Mouse (Mus musculus) erythroblast, embryonic 14.5 days (primary cell): ENCODE measurements around the gene Col17a1. TPM values are rescaled to one million over a fixed set of nuclear protein-coding genes. Genes with fewer than 3 reads are reported as not detected.

ENCODE experiments used
- H3K27me3 ChIP-seq: 2 replicates; pipeline ENCODE4 v1.6.1; 2012; ENCODE audit warnings: inconsistent platforms; ENCODE audit not compliant: control insufficient read depth
- H3K36me3 ChIP-seq: 2 replicates; pipeline ENCODE4 v1.6.1; 2012; ENCODE audit warnings: mild to moderate bottlenecking, inconsistent platforms; ENCODE audit not compliant: control insufficient read depth
- H3K4me1 ChIP-seq: 2 replicates; pipeline ENCODE4 v1.6.1; 2012; ENCODE audit warnings: inconsistent platforms; ENCODE audit not compliant: control insufficient read depth
- H3K4me3 ChIP-seq: replicated peaks from 2 replicates; pipeline ENCODE3; 2012; ENCODE audit warnings: moderate library complexity, mild to moderate bottlenecking, inconsistent platforms
- H3K9me3 ChIP-seq: 2 replicates; pipeline ENCODE4 v1.6.1; 2012; ENCODE audit warnings: low read length, inconsistent platforms, mixed read lengths; ENCODE audit not compliant: control insufficient read depth
- GATA1 ChIP-seq: IDR thresholded peaks from 2 replicates; pipeline ENCODE4 v1.6.1; 2012; ENCODE audit warnings: low read length, inconsistent platforms, mixed read lengths
- TAL1 ChIP-seq: IDR thresholded peaks from 3 replicates; pipeline ENCODE4 v1.6.1; 2012; ENCODE audit warnings: low read length, inconsistent platforms, mixed read lengths
- polyA plus RNA-seq: library from polyadenylated mRNA; stranded (reverse); fragments of >175 nt; gene quantifications from 2 replicates; pipeline ENCODE4 v1.2.3, GENCODE M21; 2012

Col17a1 gene
- polyA plus RNA-seq, 1 experiment, result not detected

DNA sequence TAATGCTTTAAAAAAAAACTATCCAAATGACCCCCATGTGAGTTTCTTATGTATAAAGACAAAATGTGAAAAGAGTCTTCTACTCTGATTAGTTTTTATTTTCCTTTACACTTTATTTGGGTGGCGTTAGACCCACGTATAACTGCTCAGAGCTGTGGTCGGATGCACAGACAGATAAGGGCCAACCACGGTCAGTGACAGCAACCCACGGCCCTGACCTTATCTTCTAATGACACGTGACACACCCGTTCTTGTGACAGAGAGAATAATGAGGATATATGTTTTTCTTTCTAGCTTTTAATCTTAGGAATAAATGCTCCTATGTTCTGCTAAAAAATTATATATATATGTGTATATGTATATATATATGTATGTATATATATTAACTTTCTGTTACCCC lies 2.3 kb downstream of the Col17a1 start:
- TF ChIP-seq TAL1, result no peak
- no peak for TF ChIP-seq GATA1
- Histone ChIP-seq H3K4me1 (peaks cover 7% of the 10 kb centered on the region), H3K36me3 (no peaks in the 10 kb centered on the region), H3K9me3 (no peaks in the 10 kb centered on the region), H3K27me3 (no peaks in the 10 kb centered on the region), H3K4me3 (no peak overlapping the region)

GRCm38 (mm10) chr19:47678675-47679074 lies 13.2 kb downstream of the Col17a1 start:
- H3K4me3 ChIP-seq, result no peak overlapping the region
- no peaks in the 10 kb centered on the region for H3K27me3 ChIP-seq
- TF ChIP-seq GATA1, result no peak
- no peak for TF ChIP-seq TAL1
- H3K9me3 ChIP-seq, result no peaks in the 10 kb centered on the region
- no peaks in the 10 kb centered on the region for H3K4me1 ChIP-seq
- H3K36me3 ChIP-seq, result no peaks in the 10 kb centered on the region

GRCm38 (mm10) chr19:47674419-47674818 lies 17.5 kb downstream of the Col17a1 start:
- no peaks in the 10 kb centered on the region for H3K4me1 ChIP-seq
- TF ChIP-seq GATA1 (no peak), TAL1 (no peak)
- H3K27me3 ChIP-seq, result no peaks in the 10 kb centered on the region

GRCm38 (mm10) chr19:47668399-47668798 lies 23.5 kb downstream of the Col17a1 start:
- Histone ChIP-seq H3K27me3 (no peaks in the 10 kb centered on the region), H3K36me3 (no peaks in the 10 kb centered on the region), H3K9me3 (no peaks in the 10 kb centered on the region), H3K4me3 (no peak overlapping the region), H3K4me1 (no peaks in the 10 kb centered on the region)
- no peak for TF ChIP-seq TAL1
- no peak for TF ChIP-seq GATA1

More at GRCm38 (mm10) chr19:47674419-47674818, 17.5 kb downstream of the Col17a1 start:
- Histone ChIP-seq H3K4me3 (no peak overlapping the region), H3K36me3 (no peaks in the 10 kb centered on the region), H3K9me3 (no peaks in the 10 kb centered on the region)

- Histone ChIP-seq H3K36me3 (no peaks in the 10 kb centered on the region), H3K4me3 (no peak overlapping the region), H3K27me3 (no peaks in the 10 kb centered on the region), H3K4me1 (no peaks in the 10 kb centered on the region), H3K9me3 (no peaks in the 10 kb centered on the region)
- TF ChIP-seq GATA1, result no peak
- no peak for TF ChIP-seq TAL1
These were observed 24.3 kb downstream of the Col17a1 start for GRCm38 (mm10) chr19:47667601-47668000.

GRCm38 (mm10) chr19:47659765-47660408 lies 32.0 kb downstream of the Col17a1 start:
- Histone ChIP-seq H3K27me3 (no peaks in the 10 kb centered on the region), H3K36me3 (no peaks in the 10 kb centered on the region), H3K4me3 (no peak overlapping the region), H3K4me1 (no peaks in the 10 kb centered on the region), H3K9me3 (no peaks in the 10 kb centered on the region)
- TF ChIP-seq GATA1 (no peak), TAL1 (no peak)

DNA sequence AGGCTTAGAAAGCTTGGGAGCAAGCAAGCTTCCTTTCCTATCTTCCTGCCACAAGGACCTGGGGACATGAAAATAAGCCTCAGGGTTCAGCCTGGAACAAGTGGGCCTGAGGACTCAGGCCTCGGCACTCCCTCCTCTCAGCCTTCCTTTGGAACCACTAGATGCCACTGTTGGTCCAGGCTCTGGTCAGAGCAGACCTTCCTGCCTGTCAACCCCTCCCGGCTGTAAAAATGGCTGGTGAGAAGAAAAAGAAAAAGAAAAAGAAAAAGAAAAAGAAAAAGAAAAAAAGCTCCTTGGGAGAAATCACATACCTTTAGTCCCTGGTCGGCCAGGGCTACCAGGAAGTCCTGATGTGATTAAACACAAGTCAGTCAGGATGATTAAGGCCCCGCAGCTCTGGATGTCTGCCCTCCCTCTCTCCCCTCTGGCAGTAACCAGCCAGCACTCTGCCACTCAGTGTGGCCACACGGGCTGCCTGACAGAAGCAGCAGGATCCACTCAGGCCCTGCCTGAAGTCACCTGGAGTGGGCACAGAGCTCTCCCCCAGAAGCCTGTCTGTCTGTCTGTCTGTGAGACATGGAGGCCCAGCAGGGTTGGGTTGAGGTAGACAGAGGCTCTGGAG lies 32.9 kb downstream of the Col17a1 start:
- H3K36me3 ChIP-seq, result no peaks in the 10 kb centered on the region
- H3K4me1 ChIP-seq, result no peaks in the 10 kb centered on the region
- no peak overlapping the region for H3K4me3 ChIP-seq
- no peaks in the 10 kb centered on the region for H3K27me3 ChIP-seq
- TF ChIP-seq GATA1, result no peak
- no peak for TF ChIP-seq TAL1
- H3K9me3 ChIP-seq, result no peaks in the 10 kb centered on the region

GRCm38 (mm10) chr19:47654896-47655295 lies 37.0 kb downstream of the Col17a1 start:
- Histone ChIP-seq H3K4me1 (no peaks in the 10 kb centered on the region), H3K27me3 (no peaks in the 10 kb centered on the region), H3K4me3 (no peak overlapping the region), H3K36me3 (no peaks in the 10 kb centered on the region), H3K9me3 (no peaks in the 10 kb centered on the region)
- no peak for TF ChIP-seq GATA1
- TF ChIP-seq TAL1, result no peak

DNA sequence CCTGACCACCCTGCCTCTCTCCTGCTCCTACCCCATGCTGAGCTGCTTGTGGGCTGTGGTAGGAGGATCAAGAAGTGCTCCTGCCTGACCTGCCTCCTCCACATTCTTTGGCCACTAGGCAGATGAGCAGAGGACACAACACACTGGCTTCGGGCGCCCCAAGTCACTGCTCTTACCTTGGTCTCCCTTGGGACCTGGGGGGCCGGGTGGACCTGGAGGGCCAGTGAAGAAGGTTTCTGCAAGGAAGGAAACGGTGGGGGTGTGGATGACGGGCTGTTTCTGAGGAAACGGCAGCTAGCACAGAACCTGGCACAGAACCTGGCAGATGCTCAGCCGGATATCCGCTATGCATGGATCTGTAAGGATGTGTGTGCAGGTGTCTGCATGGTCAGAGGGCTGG lies 38.7 kb downstream of the Col17a1 start:
- H3K4me1 ChIP-seq, result no peaks in the 10 kb centered on the region
- H3K36me3 ChIP-seq, result peaks cover 5% of the 10 kb centered on the region
- no peaks in the 10 kb centered on the region for H3K27me3 ChIP-seq
- H3K9me3 ChIP-seq, result no peaks in the 10 kb centered on the region
- TF ChIP-seq GATA1, result no peak
- TF ChIP-seq TAL1, result no peak
- H3K4me3 ChIP-seq, result no peak overlapping the region
